Mouse (Mus musculus): ENCODE measurements at regions not wholly inside any gene's neighbourhood (a gene's known extent, or its start where the extent isn't known, plus 50 kb on each side); places are given as distances from the start of the nearest gene placed in this dataset.

DNA sequence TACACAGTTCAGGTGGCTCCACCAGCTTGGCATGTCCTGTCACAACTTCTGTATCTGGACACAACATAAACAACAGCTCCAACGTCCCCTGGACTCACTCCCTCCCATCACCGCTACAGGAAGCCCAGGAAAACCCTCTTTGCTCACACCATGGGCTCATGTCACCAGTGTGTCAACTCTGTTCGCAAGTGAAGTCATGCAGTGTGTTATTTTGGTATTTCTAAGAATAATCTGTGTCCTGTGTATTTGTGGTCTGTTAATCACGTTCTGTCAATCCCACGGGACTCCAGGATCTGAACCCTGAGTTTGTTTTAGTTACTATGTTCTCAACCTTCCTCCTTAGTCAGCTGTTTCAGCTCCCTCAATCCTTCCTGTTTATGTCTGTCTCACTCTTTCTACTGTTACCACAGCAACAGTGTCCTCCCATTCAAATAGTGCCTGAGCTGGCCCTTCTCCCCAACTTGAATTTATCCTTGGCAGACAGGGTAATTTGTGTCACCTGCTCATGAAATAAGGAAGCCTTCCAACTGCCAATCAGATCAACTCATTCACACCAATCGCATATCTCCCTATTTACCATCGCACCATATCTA lies 64.5 kb upstream of the Trpc3 start:
- TF ChIP-seq CTCF (IDR thresholded peaks at IDR 0.05; ENCODE audit: low read depth, low read length), result no peak
- TF ChIP-seq POLR2A (IDR thresholded peaks at IDR 0.05; ENCODE audit: extremely low read depth, insufficient read depth, low read length), result no peak
